Comparison of ENCODE assay signal across 15 mouse cellular contexts in the genomic region with DNA sequence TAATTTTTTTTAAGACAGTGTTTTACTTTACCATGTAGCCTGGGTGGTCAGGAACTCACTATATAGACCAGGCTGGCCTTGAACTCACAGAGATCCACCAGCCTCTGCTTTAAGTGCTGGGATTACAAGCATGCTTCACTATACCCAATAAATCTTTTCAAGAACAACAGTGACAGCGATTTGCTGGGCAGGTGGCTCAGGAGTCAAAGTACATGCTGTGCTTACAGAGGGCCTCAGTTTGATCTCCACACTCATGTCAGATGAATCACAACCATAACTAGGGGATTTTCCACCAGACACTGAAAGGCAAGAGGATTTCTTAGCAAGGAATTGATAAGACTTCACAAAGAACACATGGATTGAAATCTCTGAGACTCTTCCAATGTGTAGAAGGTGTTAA.
"Had no signal": no experiment of that assay in that cellular context is flagged by ENCODE, and none has a peak within 500 bp of the region (broad histone marks: within the 10 kb centered on the region; RNA-seq: fewer than 3 reads in every experiment).

No protein-coding gene starts in this region.

- H3K4me3 ChIP-seq: neural tube, embryonic 15.5 days; stomach, embryonic 15.5 days had no signal

- H3K27me3 ChIP-seq: neural tube, embryonic 15.5 days; stomach, embryonic 15.5 days had no signal

- DNase-seq: retina, postnatal 1 day; right cerebral cortex, adult 18-20 months; right cerebral cortex, postnatal 14 days; right cerebral cortex, postnatal 25 days; right cerebral cortex, postnatal 4 days; spleen, adult 18-20 months; thymus, adult 18-20 months; thymus, adult 2 months; thymus, postnatal 14 days; thymus, postnatal 25 days; thymus, postnatal 36 days; thymus, postnatal 4 days had no signal

- H3K4me1 ChIP-seq: neural tube, embryonic 15.5 days; stomach, embryonic 15.5 days had no signal

- H3K9ac ChIP-seq: neural tube, embryonic 15.5 days; stomach, embryonic 15.5 days had no signal

- H3K9me3 ChIP-seq: neural tube, embryonic 15.5 days; stomach, embryonic 15.5 days had no signal

- H3K27ac ChIP-seq: neural tube, embryonic 15.5 days; stomach, embryonic 15.5 days; stomach, postnatal 0 days had no signal

- H3K4me2 ChIP-seq: neural tube, embryonic 15.5 days; stomach, embryonic 15.5 days had no signal
